Mouse (Mus musculus): ENCODE measurements around the gene Rnf44. TPM values are rescaled to one million over a fixed set of nuclear protein-coding genes. Genes with fewer than 3 reads are reported as not detected.

Rnf44 gene
- polyA plus RNA-seq, 1 experiment from 2014 or later, result 82.3 TPM

GRCm38 (mm10) chr13:54691737-54692136 lies 2.0 kb downstream of the Rnf44 start:
- peaks cover 26% of the 10 kb centered on the region for H3K4me1 ChIP-seq (replicated peaks; ENCODE audit: control insufficient read depth, insufficient read depth, low read length)
- peak overlapping the region; percentile 79 for H3K4me3 ChIP-seq (ENCODE audit: low read depth, low read length)
- H3K4me2 ChIP-seq, result peak overlapping the region; percentile 97
- DNase-seq (ENCODE audit: low spot score), result no peak
- H3K9ac ChIP-seq (ENCODE audit: low read depth, low read length), result peak overlapping the region; percentile 88; the same call in 1 of the 2 replicates
- H3K36me3 ChIP-seq (ENCODE audit: control insufficient read depth, insufficient read depth, low read length), result no peaks in the 10 kb centered on the region
- no peaks in the 10 kb centered on the region for H3K27me3 ChIP-seq (replicated peaks; ENCODE audit: control insufficient read depth, insufficient read depth, low read length)
- ATAC-seq (replicated peaks; ENCODE audit: low FRiP score), result no peak
- no peaks in the 10 kb centered on the region for H3K9me3 ChIP-seq (ENCODE audit: control insufficient read depth, low read length)
- H3K27ac ChIP-seq (ENCODE audit: low read depth, low read length), result no peak overlapping the region

DNA sequence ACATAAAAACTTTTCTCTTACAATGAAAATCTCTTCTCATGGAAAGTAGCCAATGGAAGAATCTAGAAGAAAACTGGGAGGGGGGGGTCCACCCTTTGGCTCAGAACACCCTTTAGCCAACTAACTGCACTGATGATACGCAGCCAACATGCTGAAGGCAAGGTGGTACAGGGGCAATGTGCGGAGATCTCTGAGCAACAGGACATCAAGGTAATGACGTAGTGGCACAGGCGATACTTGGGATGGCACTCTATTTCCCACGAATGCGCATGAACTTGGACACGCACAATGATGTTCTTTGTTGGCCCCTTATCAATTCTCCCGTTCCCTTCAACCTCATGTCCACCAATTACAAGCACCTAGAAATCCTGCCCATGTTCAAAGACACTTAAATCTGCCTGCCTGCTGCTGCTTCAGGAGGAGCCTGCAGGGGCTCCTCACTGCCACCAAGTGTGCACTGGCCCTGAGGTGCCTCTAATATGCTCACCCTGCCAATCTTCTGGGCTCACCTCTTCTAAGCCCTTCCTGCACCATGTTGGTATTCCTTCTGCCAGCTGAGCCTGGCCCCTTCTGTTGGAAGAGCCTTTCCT lies 3.5 kb downstream of the Rnf44 start:
- Histone ChIP-seq H3K9ac (ENCODE audit: low read depth, low read length) (0 out of 2 replicates have a peak overlapping the region, but pooled peaks have one; percentile 13), H3K9me3 (ENCODE audit: control insufficient read depth, low read length) (no peaks in the 10 kb centered on the region), H3K27me3 (replicated peaks; ENCODE audit: control insufficient read depth, insufficient read depth, low read length) (no peaks in the 10 kb centered on the region), H3K4me2 (no peak overlapping the region), H3K36me3 (ENCODE audit: control insufficient read depth, insufficient read depth, low read length) (no peaks in the 10 kb centered on the region), H3K4me3 (ENCODE audit: low read depth, low read length) (no peak overlapping the region), H3K27ac (ENCODE audit: low read depth, low read length) (no peak overlapping the region), H3K4me1 (replicated peaks; ENCODE audit: control insufficient read depth, insufficient read depth, low read length) (peaks cover 38% of the 10 kb centered on the region)
- WGBS, result 93% methylated on average over 8 of the region's 8 CpGs
- DNase-seq (ENCODE audit: low spot score) (no peak), ATAC-seq (replicated peaks; ENCODE audit: low FRiP score) (no peak)

GRCm38 (mm10) chr13:54687575-54688424 lies 5.9 kb downstream of the Rnf44 start:
- peaks cover 41% of the 10 kb centered on the region for H3K4me1 ChIP-seq (replicated peaks; ENCODE audit: control insufficient read depth, insufficient read depth, low read length)
- H3K9me3 ChIP-seq (ENCODE audit: control insufficient read depth, low read length), result no peaks in the 10 kb centered on the region
- WGBS, result under 1% methylated on average over 80 of the region's 82 CpGs
- H3K36me3 ChIP-seq (ENCODE audit: control insufficient read depth, insufficient read depth, low read length), result peaks cover 15% of the 10 kb centered on the region
- H3K4me2 ChIP-seq, result peak overlapping the region; percentile 98
- peak overlapping the region; percentile 98 for H3K27ac ChIP-seq (ENCODE audit: low read depth, low read length)
- ATAC-seq (replicated peaks; ENCODE audit: low FRiP score), result peak; percentile 85
- peak; percentile 97 for DNase-seq (ENCODE audit: low spot score)
- peak overlapping the region; percentile 79 for H3K4me3 ChIP-seq (ENCODE audit: low read depth, low read length)
- H3K27me3 ChIP-seq (replicated peaks; ENCODE audit: control insufficient read depth, insufficient read depth, low read length), result no peaks in the 10 kb centered on the region
- peak overlapping the region; percentile 94 for H3K9ac ChIP-seq (ENCODE audit: low read depth, low read length)

- H3K27ac ChIP-seq (ENCODE audit: low read depth, low read length), result peak overlapping the region; percentile 98
- DNase-seq (ENCODE audit: low spot score), result peak; percentile 81
- under 1% methylated on average over 35 of the region's 35 CpGs for WGBS
- no peaks in the 10 kb centered on the region for H3K27me3 ChIP-seq (replicated peaks; ENCODE audit: control insufficient read depth, insufficient read depth, low read length)
- H3K9me3 ChIP-seq (ENCODE audit: control insufficient read depth, low read length), result no peaks in the 10 kb centered on the region
- peak overlapping the region; percentile 98 for H3K4me2 ChIP-seq
- peaks cover 22% of the 10 kb centered on the region for H3K36me3 ChIP-seq (ENCODE audit: control insufficient read depth, insufficient read depth, low read length)
- H3K4me1 ChIP-seq (replicated peaks; ENCODE audit: control insufficient read depth, insufficient read depth, low read length), result peaks cover 34% of the 10 kb centered on the region
- H3K9ac ChIP-seq (ENCODE audit: low read depth, low read length), result peak overlapping the region; percentile 94
- H3K4me3 ChIP-seq (ENCODE audit: low read depth, low read length), result peak overlapping the region; percentile 79
- peak; percentile 53 for ATAC-seq (replicated peaks; ENCODE audit: low FRiP score)
Observed at GRCm38 (mm10) chr13:54687096-54687495, 6.6 kb downstream of the Rnf44 start.

GRCm38 (mm10) chr13:54686139-54687053 lies 7.3 kb downstream of the Rnf44 start:
- WGBS, result 9% methylated on average over 19 of the region's 19 CpGs
- peaks cover 29% of the 10 kb centered on the region for H3K36me3 ChIP-seq (ENCODE audit: control insufficient read depth, insufficient read depth, low read length)
- peak overlapping the region; percentile 94 for H3K9ac ChIP-seq (ENCODE audit: low read depth, low read length)
- H3K4me2 ChIP-seq, result peak overlapping the region; percentile 98
- H3K9me3 ChIP-seq (ENCODE audit: control insufficient read depth, low read length), result no peaks in the 10 kb centered on the region
- no peak for DNase-seq (ENCODE audit: low spot score)
- no peaks in the 10 kb centered on the region for H3K27me3 ChIP-seq (replicated peaks; ENCODE audit: control insufficient read depth, insufficient read depth, low read length)
- ATAC-seq (replicated peaks; ENCODE audit: low FRiP score), result no peak
- peak overlapping the region; percentile 98 for H3K27ac ChIP-seq (ENCODE audit: low read depth, low read length)
- peak overlapping the region; percentile 79 for H3K4me3 ChIP-seq (ENCODE audit: low read depth, low read length)
- H3K4me1 ChIP-seq (replicated peaks; ENCODE audit: control insufficient read depth, insufficient read depth, low read length), result peaks cover 35% of the 10 kb centered on the region

DNA sequence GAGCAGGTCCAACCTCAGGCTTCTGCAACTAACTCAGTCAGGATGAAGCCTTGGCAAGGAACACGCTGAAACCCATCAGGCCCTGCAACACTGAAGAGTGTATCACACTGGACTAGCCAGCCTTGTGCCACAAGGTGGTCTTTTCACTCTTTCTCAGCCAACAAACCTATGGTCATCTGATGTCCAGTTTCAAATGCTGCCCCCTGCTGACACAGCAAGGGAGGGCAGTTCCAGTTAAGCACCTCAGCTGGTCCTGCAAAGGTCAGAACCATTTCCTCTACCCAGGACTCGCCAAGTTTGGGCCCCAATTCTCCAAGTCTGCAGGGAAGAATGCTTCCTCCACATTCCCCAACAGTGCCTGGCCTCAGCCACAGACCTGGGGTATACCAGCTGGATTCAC lies 8.5 kb downstream of the Rnf44 start:
- no peak for ATAC-seq (replicated peaks; ENCODE audit: low FRiP score)
- H3K27ac ChIP-seq (ENCODE audit: low read depth, low read length), result peak overlapping the region; percentile 15; the same call in 1 of the 2 replicates
- peak overlapping the region; percentile 79 for H3K4me3 ChIP-seq (ENCODE audit: low read depth, low read length)
- H3K4me2 ChIP-seq, result peak overlapping the region; percentile 98
- H3K9me3 ChIP-seq (ENCODE audit: control insufficient read depth, low read length), result no peaks in the 10 kb centered on the region
- H3K27me3 ChIP-seq (replicated peaks; ENCODE audit: control insufficient read depth, insufficient read depth, low read length), result no peaks in the 10 kb centered on the region
- H3K36me3 ChIP-seq (ENCODE audit: control insufficient read depth, insufficient read depth, low read length), result peaks cover 39% of the 10 kb centered on the region
- no peak for DNase-seq (ENCODE audit: low spot score)
- 52% methylated on average over 2 of the region's 2 CpGs for WGBS
- H3K9ac ChIP-seq (ENCODE audit: low read depth, low read length), result peak overlapping the region; percentile 94
- peaks cover 42% of the 10 kb centered on the region for H3K4me1 ChIP-seq (replicated peaks; ENCODE audit: control insufficient read depth, insufficient read depth, low read length)

- Histone ChIP-seq H3K27ac (ENCODE audit: low read depth, low read length) (peak overlapping the region; percentile 15; the same call in 1 of the 2 replicates), H3K9me3 (ENCODE audit: control insufficient read depth, low read length) (no peaks in the 10 kb centered on the region), H3K27me3 (replicated peaks; ENCODE audit: control insufficient read depth, insufficient read depth, low read length) (no peaks in the 10 kb centered on the region), H3K4me2 (peak overlapping the region; percentile 23; the same call in 1 of the 2 replicates), H3K36me3 (ENCODE audit: control insufficient read depth, insufficient read depth, low read length) (peaks cover 45% of the 10 kb centered on the region), H3K9ac (ENCODE audit: low read depth, low read length) (0 out of 2 replicates have a peak overlapping the region, but pooled peaks have one; percentile 94), H3K4me3 (ENCODE audit: low read depth, low read length) (no peak overlapping the region), H3K4me1 (replicated peaks; ENCODE audit: control insufficient read depth, insufficient read depth, low read length) (peaks cover 45% of the 10 kb centered on the region)
- ATAC-seq (replicated peaks; ENCODE audit: low FRiP score), result no peak
- DNase-seq (ENCODE audit: low spot score), result no peak
- WGBS, result 80% methylated on average over 3 of the region's 3 CpGs
Observed at GRCm38 (mm10) chr13:54684140-54684896, 9.4 kb downstream of the Rnf44 start.

DNA sequence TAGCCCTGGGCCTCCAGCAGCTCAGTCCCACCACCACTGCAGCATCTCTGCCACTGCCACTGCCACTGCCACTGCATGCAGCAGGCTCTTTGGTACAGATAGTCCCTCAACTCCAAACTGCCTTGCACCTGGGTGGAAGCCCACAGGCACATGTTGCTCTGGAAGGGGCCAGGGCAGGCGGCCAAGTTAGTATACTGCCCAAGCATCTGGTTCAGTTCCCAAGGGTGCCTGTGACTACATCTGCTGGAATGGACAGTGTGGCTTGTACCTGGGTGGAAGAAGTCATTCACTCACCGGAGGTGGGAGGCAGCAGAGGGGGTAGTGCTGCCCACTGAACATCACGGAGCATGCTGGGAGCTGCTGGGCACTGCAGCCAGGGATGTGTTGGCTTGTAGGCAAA lies 10.4 kb downstream of the Rnf44 start:
- Histone ChIP-seq H3K9me3 (ENCODE audit: control insufficient read depth, low read length) (no peaks in the 10 kb centered on the region), H3K4me1 (replicated peaks; ENCODE audit: control insufficient read depth, insufficient read depth, low read length) (peaks cover 41% of the 10 kb centered on the region), H3K4me3 (ENCODE audit: low read depth, low read length) (no peak overlapping the region), H3K27me3 (replicated peaks; ENCODE audit: control insufficient read depth, insufficient read depth, low read length) (no peaks in the 10 kb centered on the region), H3K9ac (ENCODE audit: low read depth, low read length) (no peak overlapping the region), H3K27ac (ENCODE audit: low read depth, low read length) (no peak overlapping the region), H3K36me3 (ENCODE audit: control insufficient read depth, insufficient read depth, low read length) (peaks cover 49% of the 10 kb centered on the region), H3K4me2 (no peak overlapping the region)
- no peak for ATAC-seq (replicated peaks; ENCODE audit: low FRiP score)
- no peak for DNase-seq (ENCODE audit: low spot score)
- 92% methylated on average over 3 of the region's 3 CpGs for WGBS
